Mouse (Mus musculus): ENCODE measurements at regions not wholly inside any gene's neighbourhood (a gene's known extent, or its start where the extent isn't known, plus 50 kb on each side); places are given as distances from the start of the nearest gene placed in this dataset.
A peak's percentile ranks its signal among the peaks of the same experiment; 100 is the strongest.

GRCm38 (mm10) chr14:68022925-68023324, 1271.2 kb downstream of the Synb start:
- intact Hi-C loops (cut with DNase I) = no loop called here
- no peak for DNase-seq (ENCODE audit: low spot score in 2 of 2)

- DNase-seq (ENCODE audit: low spot score in 2 of 2) = peak; percentile 26 to 39
- intact Hi-C loops (cut with DNase I) = no loop called here
Measured at GRCm38 (mm10) chr14:68021240-68021639, 1272.9 kb downstream of the Synb start.

- intact Hi-C loops (cut with DNase I) = no loop called here
- no peak for DNase-seq (ENCODE audit: low spot score in 2 of 2)
Measured at GRCm38 (mm10) chr14:68020769-68021168, 1273.3 kb downstream of the Synb start.

- DNase-seq (ENCODE audit: low spot score in 2 of 2) = peak in 1 of 2 experiments; percentile 28
- intact Hi-C loops (cut with DNase I) = no loop called here
Measured at GRCm38 (mm10) chr14:68018686-68019085, 1275.4 kb downstream of the Synb start.

GRCm38 (mm10) chr14:67996790-67997417, 1297.2 kb downstream of the Synb start:
- no peak for DNase-seq (ENCODE audit: low spot score in 2 of 2)
- intact Hi-C loops (cut with DNase I) = loop anchor here (10.0 kb wide), 1 partner anchor 698 kb away; no protein-coding TSS in a partner anchor

GRCm38 (mm10) chr14:67993611-67994051, 1300.5 kb downstream of the Synb start:
- intact Hi-C loops (cut with DNase I) = loop anchor here (2.0 to 10.0 kb wide), 4 partner anchors 59 to 701 kb away; no protein-coding TSS in a partner anchor
- peak; percentile 49 to 71 for DNase-seq (ENCODE audit: low spot score in 2 of 2)

- DNase-seq (ENCODE audit: low spot score in 2 of 2) = peak; percentile 86
- intact Hi-C loops (cut with DNase I) = loop anchor here (2.0 to 10.0 kb wide), 4 partner anchors 59 to 702 kb away; no protein-coding TSS in a partner anchor
Measured at GRCm38 (mm10) chr14:67993142-67993541, 1301.0 kb downstream of the Synb start.

- intact Hi-C loops (cut with DNase I) = loop anchor here (2.0 to 10.0 kb wide), 4 partner anchors 60 to 703 kb away; no protein-coding TSS in a partner anchor
Measured at GRCm38 (mm10) chr14:67992088-67992487, 1302.0 kb downstream of the Synb start.

GRCm38 (mm10) chr14:67990271-67990670, 1303.8 kb downstream of the Synb start:
- no peak for DNase-seq (ENCODE audit: low spot score in 2 of 2)
- intact Hi-C loops (cut with DNase I) = loop anchor here (5.0 to 10.0 kb wide), 3 partner anchors 62 to 705 kb away; no protein-coding TSS in a partner anchor

More at GRCm38 (mm10) chr14:67992088-67992487, 1302.0 kb downstream of the Synb start:
- no peak for DNase-seq (ENCODE audit: low spot score in 2 of 2)

Data from left cerebral cortex, postnatal 14 days (tissue).